Mouse (Mus musculus) embryonic facial prominence, embryonic 10.5 days (tissue): ENCODE measurements around the gene Hebp1. TPM values are rescaled to one million over a fixed set of nuclear protein-coding genes. Genes with fewer than 3 reads are reported as not detected.

Source experiments
- DNase-seq: peaks from one replicate; pipeline ENCODE4 v3.0.0-alpha.2; 2017; ENCODE audit warnings: low spot score
- H3K27ac ChIP-seq: fragments of 300-500 bp; sonication (generic); replicated peaks from 2 replicates; pipeline ENCODE4 v1.5.1; 2016; ENCODE audit warnings: mild to moderate bottlenecking
- H3K27me3 ChIP-seq: fragments of 300-500 bp; sonication (generic); replicated peaks from 2 replicates; pipeline ENCODE4 v1.6.1; 2016; ENCODE audit warnings: low read depth, mild to moderate bottlenecking; ENCODE audit not compliant: poor library complexity, severe bottlenecking
- H3K36me3 ChIP-seq: fragments of 300-500 bp; sonication (generic); replicated peaks from 2 replicates; pipeline ENCODE4 v1.6.1; 2016; ENCODE audit warnings: mild to moderate bottlenecking, moderate library complexity
- H3K4me1 ChIP-seq: fragments of 300-500 bp; sonication (generic); 2 replicates; pipeline ENCODE4 v1.6.1; 2016
- H3K4me3 ChIP-seq: fragments of 300-500 bp; sonication (generic); 2 replicates; pipeline ENCODE4 v1.5.1; 2016; ENCODE audit warnings: mild to moderate bottlenecking, moderate library complexity
- H3K9me3 ChIP-seq: fragments of 300-500 bp; sonication (generic); 2 replicates; pipeline ENCODE4 v1.6.1; 2016; ENCODE audit warnings: mild to moderate bottlenecking
- WGBS: fragments of 180-500 bp; shearing (Covaris S2); methylation state at CpG from one replicate; pipeline ENCODE4 v1.1.7; 2016; 5-methylcytosine and 5-hydroxymethylcytosine counted together
- polyA plus RNA-seq: library from polyadenylated mRNA; unstranded; fragments of >200 nt; fragmentation: Nextera tagmentation; extraction: Ambion mirVana; gene quantifications from 2 replicates; pipeline ENCODE4 v1.2.1, GENCODE M21; 2016

The Hebp1 gene
- polyA plus RNA-seq, 1 experiment from 2014 or later = 5.2 TPM

- H3K9me3 ChIP-seq = no peaks in the 10 kb centered on the region
- H3K4me3 ChIP-seq = no peak overlapping the region
- 81% methylated on average over 4 of the region's 4 CpGs for WGBS
- no peak for DNase-seq
- H3K36me3 ChIP-seq = no peaks in the 10 kb centered on the region
- peaks cover 7% of the 10 kb centered on the region; the same call in 1 of the 2 replicates for H3K27me3 ChIP-seq
- H3K27ac ChIP-seq = no peak overlapping the region
- H3K4me1 ChIP-seq = peaks cover 7% of the 10 kb centered on the region; the same call in 1 of the 2 replicates
These were observed 107.2 kb downstream of the Hebp1 start for GRCm38 (mm10) chr6:135090661-135091060.

GRCm38 (mm10) chr6:135089786-135090185 lies 108.0 kb downstream of the Hebp1 start:
- Histone ChIP-seq H3K36me3 (no peaks in the 10 kb centered on the region), H3K27ac (no peak overlapping the region), H3K4me1 (peaks cover 7% of the 10 kb centered on the region; the same call in 1 of the 2 replicates), H3K9me3 (no peaks in the 10 kb centered on the region), H3K27me3 (peaks cover 7% of the 10 kb centered on the region; the same call in 1 of the 2 replicates), H3K4me3 (no peak overlapping the region)
- peak; percentile 21 for DNase-seq
- 18% methylated on average over 8 of the region's 8 CpGs for WGBS

DNA sequence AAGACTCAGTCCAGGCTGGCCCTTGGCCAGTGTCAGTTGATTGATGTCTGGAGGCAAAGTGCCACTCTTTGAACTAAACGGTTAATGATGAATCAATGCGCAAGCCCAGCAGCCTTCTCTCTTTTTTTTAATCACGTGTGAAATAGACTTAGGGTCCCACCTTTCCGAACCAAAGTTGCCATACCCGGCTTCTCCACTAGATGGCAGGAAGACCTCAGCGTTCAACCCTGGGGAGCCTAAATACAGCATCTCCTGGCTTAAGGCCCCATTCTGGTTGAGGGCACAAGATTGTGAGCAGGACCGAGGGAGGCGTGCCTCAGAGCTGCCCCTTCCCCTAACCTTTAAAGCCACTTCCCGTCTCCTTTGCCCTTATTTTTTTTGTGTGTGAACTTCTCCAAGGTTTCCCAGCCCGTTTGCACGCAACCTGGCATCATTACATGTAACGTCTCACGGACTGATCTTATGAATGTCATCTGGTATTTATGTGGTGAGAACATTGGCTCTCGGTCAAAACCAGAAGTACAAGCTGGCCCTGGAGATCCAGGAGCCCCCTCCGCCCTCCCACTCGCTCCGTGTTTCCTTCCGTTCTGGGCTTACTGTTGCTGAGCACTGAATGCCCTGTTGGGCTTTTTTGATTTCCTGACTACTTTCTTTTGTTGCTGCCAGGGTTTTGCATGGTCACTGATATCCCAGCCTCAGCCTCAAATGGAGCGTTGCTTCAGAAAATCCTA lies 109.9 kb downstream of the Hebp1 start:
- WGBS = 30% methylated on average over 19 of the region's 19 CpGs
- no peaks in the 10 kb centered on the region for H3K36me3 ChIP-seq
- H3K9me3 ChIP-seq = no peaks in the 10 kb centered on the region
- H3K27me3 ChIP-seq = peaks cover 7% of the 10 kb centered on the region; the same call in 1 of the 2 replicates
- H3K27ac ChIP-seq = no peak overlapping the region
- peak; percentile 88 for DNase-seq
- H3K4me1 ChIP-seq = peaks cover 7% of the 10 kb centered on the region; the same call in 1 of the 2 replicates
- no peak overlapping the region; the same call in 1 of the 2 replicates for H3K4me3 ChIP-seq

Other genes starting within 250 kb of the Hebp1 start
- 2.6 and 2.7 TPM in 2 replicates for gene Apold1, start 216.3 kb downstream of the Hebp1 start, polyA plus RNA-seq
- gene Ddx47, start 186.4 kb downstream of the Hebp1 start, polyA plus RNA-seq = 113 and 117 TPM in 2 replicates
- 2.5 and 2.8 TPM in 2 replicates for gene Gprc5a, start 132.4 kb downstream of the Hebp1 start, polyA plus RNA-seq
- not detected in 2 replicates for gene Gprc5d, start 79.7 kb downstream of the Hebp1 start, polyA plus RNA-seq
- 18.4 and 20.1 TPM in 2 replicates for gene Fam234b, start within 50 bp of the Hebp1 start, polyA plus RNA-seq
- 0.29 and 0.55 TPM in 2 replicates for gene Gsg1, start 56.3 kb upstream of the Hebp1 start, polyA plus RNA-seq
- not detected in 2 replicates for gene Pbp2, start 112.4 kb upstream of the Hebp1 start, polyA plus RNA-seq
- gene Emp1, start 164.5 kb upstream of the Hebp1 start, polyA plus RNA-seq = 4.3 and 7.7 TPM in 2 replicates